In the genomic region with DNA sequence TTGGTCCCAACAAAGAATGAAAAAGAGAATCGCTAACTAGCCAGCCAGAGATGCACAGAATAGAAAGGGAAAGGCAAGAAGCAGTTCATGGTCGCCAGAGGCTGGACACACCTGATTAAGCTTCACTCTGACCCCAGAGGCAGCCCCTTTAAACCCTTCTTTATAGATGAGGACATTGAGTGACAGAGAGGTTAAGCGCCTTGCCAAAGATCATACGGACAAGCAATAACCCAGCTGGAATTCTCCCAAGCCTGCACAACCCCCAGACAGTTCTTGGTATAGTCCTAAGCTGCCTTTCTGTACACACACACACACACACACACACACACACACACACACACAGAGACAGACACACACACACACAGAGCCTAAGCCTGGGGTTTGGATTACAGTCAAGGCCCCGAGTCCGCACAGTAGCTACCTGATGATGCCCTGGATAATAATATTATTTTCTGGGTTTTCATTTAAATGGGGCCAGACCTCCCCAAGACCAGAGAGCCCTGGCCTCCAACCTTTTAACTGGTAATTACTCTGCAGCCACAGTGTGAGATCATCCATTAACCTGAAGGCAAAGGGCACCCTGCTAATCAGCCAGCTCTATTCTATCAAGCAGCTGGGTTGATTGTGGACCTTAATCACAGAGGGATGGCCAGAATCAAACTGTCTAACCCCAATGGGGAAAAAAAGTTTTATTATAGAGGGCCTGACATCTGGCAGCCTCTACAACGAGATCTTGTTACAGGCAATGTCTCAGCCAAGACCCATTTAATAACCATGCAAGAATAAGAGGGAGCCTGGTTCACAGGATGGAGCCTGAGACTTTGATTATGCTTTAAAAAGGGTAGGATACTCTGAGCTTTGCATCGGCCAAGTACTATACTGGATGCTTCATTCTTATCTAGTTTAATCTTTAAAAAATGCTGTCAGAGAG, we compare ENCODE assay signal across 13 mouse cellular contexts.
A peak's percentile ranks its signal among the peaks of the same experiment; 100 is the strongest.
DNase-seq lines count a peak whose midpoint lies in the region; ATAC-seq and TF ChIP-seq lines count a peak whose summit lies in the region.
"Had no signal": no experiment of that assay in that cellular context is flagged by ENCODE, and none has a peak within 500 bp of the region (broad histone marks: within the 10 kb centered on the region; RNA-seq: fewer than 3 reads in every experiment).

No protein-coding gene starts in this region.

- H3K4me3 ChIP-seq in hindbrain, embryonic 10.5 days, result no peak overlapping the region
- H3K4me3 ChIP-seq in hindbrain, postnatal 0 days (ENCODE audit: low read length), result no peak overlapping the region
- H3K4me3 ChIP-seq in embryonic facial prominence, embryonic 12.5 days, result no peak overlapping the region
- no peak overlapping the region for H3K4me3 ChIP-seq in kidney, embryonic 14.5 days (ENCODE audit: low read length)
- H3K4me3 ChIP-seq: heart, embryonic 13.5 days had no signal

- H3K27me3 ChIP-seq in hindbrain, embryonic 10.5 days (ENCODE audit: insufficient read depth, poor library complexity, severe bottlenecking), result no peaks in the 10 kb centered on the region
- H3K27me3 ChIP-seq in hindbrain, postnatal 0 days (ENCODE audit: insufficient read depth, low read length), result no peaks in the 10 kb centered on the region
- no peaks in the 10 kb centered on the region for H3K27me3 ChIP-seq in embryonic facial prominence, embryonic 12.5 days
- H3K27me3 ChIP-seq in kidney, embryonic 14.5 days (ENCODE audit: control insufficient read depth, insufficient read depth, low read length), result no peaks in the 10 kb centered on the region
- H3K27me3 ChIP-seq: heart, embryonic 13.5 days had no signal

- peaks cover 27% of the 10 kb centered on the region for H3K4me1 ChIP-seq in hindbrain, embryonic 10.5 days (replicated peaks)
- no peaks in the 10 kb centered on the region for H3K4me1 ChIP-seq in hindbrain, postnatal 0 days (ENCODE audit: insufficient read depth, low read length)
- 0 out of 2 replicates have a peak, but pooled peaks cover 4% of the 10 kb centered on the region for H3K4me1 ChIP-seq in embryonic facial prominence, embryonic 12.5 days
- H3K4me1 ChIP-seq in kidney, embryonic 14.5 days (ENCODE audit: control insufficient read depth, insufficient read depth, low read length), result no peaks in the 10 kb centered on the region
- H3K4me1 ChIP-seq: heart, embryonic 13.5 days had no signal

- ATAC-seq in hindbrain, postnatal 0 days, result no peak
- peak; percentile 71 for ATAC-seq in embryonic facial prominence, embryonic 12.5 days (ENCODE audit: insufficient number of reproducible peaks, insufficient read depth, low FRiP score, low TSS enrichment)
- peak; percentile 85 for ATAC-seq in kidney, embryonic 14.5 days (ENCODE audit: low FRiP score, low TSS enrichment)
- ATAC-seq: inflammation-experienced regulatory T-cells, adult 6 months had no signal

- H3K27ac ChIP-seq in hindbrain, embryonic 10.5 days, result no peak overlapping the region; the same call in 1 of the 2 replicates
- H3K27ac ChIP-seq in hindbrain, postnatal 0 days, result no peak overlapping the region
- H3K27ac ChIP-seq in embryonic facial prominence, embryonic 12.5 days, result no peak overlapping the region
- H3K27ac ChIP-seq in kidney, embryonic 14.5 days (ENCODE audit: low read depth, low read length), result no peak overlapping the region
- H3K27ac ChIP-seq: heart, embryonic 13.5 days had no signal

- 47% methylated on average over 8 of the region's 8 CpGs for whole genome bisulfite sequencing in hindbrain, embryonic 10.5 days
- 41% methylated on average over 8 of the region's 8 CpGs for WGBS in hindbrain, postnatal 0 days
- WGBS in embryonic facial prominence, embryonic 12.5 days, result 44% methylated on average over 8 of the region's 8 CpGs
- WGBS in kidney, embryonic 14.5 days, result 35% methylated on average over 8 of the region's 8 CpGs

- peak; percentile 44 for DNase-seq in hindbrain, embryonic 10.5 days (ENCODE audit: low spot score)
- no peak for DNase-seq in hindbrain, postnatal 0 days (ENCODE audit: low spot score)
- DNase-seq in mesoderm, embryonic 11.5 days (ENCODE audit: low read depth, low spot score), result peak; percentile 30
- no peak for DNase-seq in thymus, postnatal 36 days
- DNase-seq in c-Kit-positive CD71-positive TER-119-positive erythroid progenitor cells, embryonic 14.5 days (ENCODE audit: low spot score), result no peak
- no peak for DNase-seq in adrenal gland, adult (ENCODE audit: inconsistent age in 2 of 2, low spot score in 1 of 2)
- DNase-seq: lung, adult 2 months; thymus, adult 2 months had no signal

- no peak overlapping the region for H3K9ac ChIP-seq in hindbrain, postnatal 0 days (replicated peaks; ENCODE audit: low read length)
- no peak overlapping the region for H3K9ac ChIP-seq in embryonic facial prominence, embryonic 12.5 days
- no peak overlapping the region for H3K9ac ChIP-seq in kidney, embryonic 14.5 days (ENCODE audit: low read depth, low read length)
- H3K9ac ChIP-seq: heart, embryonic 13.5 days had no signal

- no peaks in the 10 kb centered on the region for H3K9me3 ChIP-seq in hindbrain, embryonic 10.5 days
- H3K9me3 ChIP-seq in hindbrain, postnatal 0 days (ENCODE audit: low read length), result no peaks in the 10 kb centered on the region
- no peaks in the 10 kb centered on the region for H3K9me3 ChIP-seq in embryonic facial prominence, embryonic 12.5 days
- H3K9me3 ChIP-seq in kidney, embryonic 14.5 days (ENCODE audit: control insufficient read depth, low read length), result no peaks in the 10 kb centered on the region
- H3K9me3 ChIP-seq: heart, embryonic 13.5 days had no signal

- H3K36me3 ChIP-seq in hindbrain, embryonic 10.5 days, result no peaks in the 10 kb centered on the region
- no peaks in the 10 kb centered on the region for H3K36me3 ChIP-seq in hindbrain, postnatal 0 days (ENCODE audit: insufficient read depth, low read length)
- no peaks in the 10 kb centered on the region for H3K36me3 ChIP-seq in embryonic facial prominence, embryonic 12.5 days
- no peaks in the 10 kb centered on the region for H3K36me3 ChIP-seq in kidney, embryonic 14.5 days (ENCODE audit: control insufficient read depth, insufficient read depth, low read length)
- H3K36me3 ChIP-seq: G1E; heart, embryonic 13.5 days had no signal

- TF ChIP-seq CTCF in hindbrain, postnatal 0 days (IDR thresholded peaks at IDR 0.05; ENCODE audit: low read depth), result no peak

- no peak overlapping the region for H3K4me2 ChIP-seq in hindbrain, postnatal 0 days (ENCODE audit: low read depth, low read length)
- H3K4me2 ChIP-seq in embryonic facial prominence, embryonic 12.5 days (replicated peaks), result no peak overlapping the region
- H3K4me2 ChIP-seq in kidney, embryonic 14.5 days (replicated peaks; ENCODE audit: low read depth, low read length), result no peak overlapping the region
- H3K4me2 ChIP-seq: heart, embryonic 13.5 days had no signal

Comparison
In these comparisons a context has a peak if more than half of its experiments do, and no peak if none do; other contexts are left out.
1. DNase-seq: peak in hindbrain, embryonic 10.5 days (single experiment) and mesoderm, embryonic 11.5 days (single experiment); none in hindbrain, postnatal 0 days (single experiment), thymus, postnatal 36 days (0 of 2), c-Kit-positive CD71-positive TER-119-positive erythroid progenitor cells, embryonic 14.5 days (single experiment) and adrenal gland, adult (0 of 2).